Mouse (Mus musculus): ENCODE data around the gene Gm21870. TPM values are rescaled to one million over a fixed set of nuclear protein-coding genes. Genes with fewer than 3 reads are reported as not detected.
"Not testable (repeated sequence)": the region's sequence is repeated elsewhere in the genome, so short reads cannot be mapped to it uniquely, and the experiment has no call there.

Gene Gm21870
- polyA plus RNA-seq (2015; fragmentation: Nextera tagmentation; extraction: Ambion mirVana) = not detected in 2 replicates

- H3K36me3 ChIP-seq (ENCODE audit: insufficient read depth, low read length); H3K9ac ChIP-seq (replicated peaks; ENCODE audit: low read length); H3K27me3 ChIP-seq (ENCODE audit: insufficient read depth, low read length); H3K27ac ChIP-seq (ENCODE audit: low read length); H3K4me2 ChIP-seq (replicated peaks; ENCODE audit: low read depth, low read length); H3K4me1 ChIP-seq (ENCODE audit: insufficient read depth, low read length); H3K4me3 ChIP-seq (ENCODE audit: low read length); ATAC-seq (ENCODE audit: low FRiP score, low TSS enrichment); H3K9me3 ChIP-seq (ENCODE audit: low read length): not testable (repeated sequence)
Measured at GRCm38 (mm10) chrX:33986716-33987115, at the start of gene Gm21870. Gene Gm21870, minus strand, starts transcription at chrX:33986816.

GRCm38 (mm10) chrX:33956440-33956839 lies 30.2 kb downstream of the Gm21870 start, which contains the start of gene Btbd35f6:
Gene Btbd35f6, minus strand, starts transcription at chrX:33956540.
- WGBS = 33% methylated on average over 1 of the region's 4 CpGs
- not testable (repeated sequence) for H3K9me3 ChIP-seq (ENCODE audit: low read length); H3K27ac ChIP-seq (ENCODE audit: low read length); H3K27me3 ChIP-seq (ENCODE audit: insufficient read depth, low read length); H3K9ac ChIP-seq (replicated peaks; ENCODE audit: low read length); H3K4me3 ChIP-seq (ENCODE audit: low read length); H3K4me2 ChIP-seq (replicated peaks; ENCODE audit: low read depth, low read length); H3K4me1 ChIP-seq (ENCODE audit: insufficient read depth, low read length); ATAC-seq (ENCODE audit: low FRiP score, low TSS enrichment); H3K36me3 ChIP-seq (ENCODE audit: insufficient read depth, low read length)

Other genes with a start within 250 kb of the Gm21870 start
- gene Btbd35f6, start 30.3 kb downstream of the Gm21870 start, polyA plus RNA-seq (2015; fragmentation: Nextera tagmentation; extraction: Ambion mirVana) = not detected in 2 replicates
- not detected in 2 replicates for gene Btbd35f9, start 174.7 kb upstream of the Gm21870 start, polyA plus RNA-seq (2015; fragmentation: Nextera tagmentation; extraction: Ambion mirVana)